Mouse (Mus musculus) embryonic facial prominence, embryonic 14.5 days (tissue): ENCODE data around the gene Zbtb22. TPM values are rescaled to one million over a fixed set of nuclear protein-coding genes. Genes with fewer than 3 reads are reported as not detected.

Source experiments
- ATAC-seq: fragments of 200-750 bp; cut with Nextera tagmentation; 2 replicates; pipeline ENCODE4 v1.8.0; 2017; ENCODE audit warnings: low read depth, moderate number of reproducible peaks, moderate TSS enrichment
- DNase-seq: peaks from one replicate; pipeline ENCODE4 v3.0.0-alpha.2; 2015; ENCODE audit warnings: low spot score
- H3K27ac ChIP-seq: fragments of 300-500 bp; sonication (generic); replicated peaks from 2 replicates; pipeline ENCODE4 v1.5.1; 2014; ENCODE audit warnings: low read depth, mild to moderate bottlenecking, low read length, moderate library complexity
- H3K27me3 ChIP-seq: fragments of 300-500 bp; sonication (generic); replicated peaks from 2 replicates; pipeline ENCODE4 v1.6.1; 2014; ENCODE audit warnings: low read length; ENCODE audit not compliant: control insufficient read depth, insufficient read depth
- H3K36me3 ChIP-seq: fragments of 300-500 bp; sonication (generic); 2 replicates; pipeline ENCODE4 v1.6.1; 2014; ENCODE audit warnings: low read length, mixed read lengths; ENCODE audit not compliant: control insufficient read depth, insufficient read depth
- H3K4me1 ChIP-seq: fragments of 300-500 bp; sonication (generic); 2 replicates; pipeline ENCODE4 v1.6.1; 2014; ENCODE audit warnings: antibody characterized with exemption, low read length; ENCODE audit not compliant: control insufficient read depth, insufficient read depth
- H3K4me2 ChIP-seq: fragments of 300-500 bp; sonication (generic); 2 replicates; pipeline ENCODE4 v1.6.1; 2014; ENCODE audit warnings: low read depth, mild to moderate bottlenecking, low read length, moderate library complexity, mixed read lengths
- H3K4me3 ChIP-seq: fragments of 300-500 bp; sonication (generic); 2 replicates; pipeline ENCODE4 v1.5.1; 2014; ENCODE audit warnings: low read depth, mild to moderate bottlenecking, low read length
- H3K9ac ChIP-seq: fragments of 300-500 bp; sonication (generic); 2 replicates; pipeline ENCODE4 v1.6.1; 2014; ENCODE audit warnings: low read depth, mild to moderate bottlenecking, low read length, moderate library complexity, mixed read lengths
- H3K9me3 ChIP-seq: fragments of 300-500 bp; sonication (generic); 2 replicates; pipeline ENCODE4 v1.6.1; 2016; ENCODE audit warnings: low read length; ENCODE audit not compliant: control insufficient read depth
- WGBS: fragments of 180-500 bp; shearing (Covaris S2); extraction: QIAGEN DNeasy Blood & Tissue Kit; methylation state at CpG from one replicate; pipeline ENCODE4 v1.1.7; 2014; 5-methylcytosine and 5-hydroxymethylcytosine counted together
- polyA plus RNA-seq: library from polyadenylated mRNA; unstranded; fragments of >200 nt; fragmentation: Nextera tagmentation; extraction: Ambion mirVana; gene quantifications from 2 replicates; pipeline ENCODE4 v1.2.1, GENCODE M21; 2014

Zbtb22 gene
- polyA plus RNA-seq, 1 experiment from 2014 or later: 8.9 TPM

GRCm38 (mm10) chr17:33958451-33958850 is 42.7 kb downstream of the Zbtb22 start:
- 94% methylated on average over 11 of the region's 11 CpGs for WGBS
- ATAC-seq (no peak), DNase-seq (no peak)

GRCm38 (mm10) chr17:33959135-33959534 is 43.4 kb downstream of the Zbtb22 start:
- Histone ChIP-seq H3K9me3 (no peaks in the 10 kb centered on the region), H3K27me3 (no peaks in the 10 kb centered on the region), H3K9ac (no peak overlapping the region), H3K36me3 (peaks cover 55% of the 10 kb centered on the region), H3K4me2 (no peak overlapping the region), H3K4me1 (peaks cover 9% of the 10 kb centered on the region; the same call in 1 of the 2 replicates), H3K27ac (no peak overlapping the region), H3K4me3 (no peak overlapping the region)
- ATAC-seq (no peak), DNase-seq (no peak)
- WGBS: 94% methylated on average over 13 of the region's 13 CpGs

More at GRCm38 (mm10) chr17:33958451-33958850, 42.7 kb downstream of the Zbtb22 start:
- H3K4me2 ChIP-seq: no peak overlapping the region
- peaks cover 14% of the 10 kb centered on the region; the same call in 1 of the 2 replicates for H3K4me1 ChIP-seq
- H3K9me3 ChIP-seq: no peaks in the 10 kb centered on the region
- H3K4me3 ChIP-seq: no peak overlapping the region
- H3K36me3 ChIP-seq: peaks cover 60% of the 10 kb centered on the region
- no peak overlapping the region for H3K9ac ChIP-seq
- no peak overlapping the region for H3K27ac ChIP-seq
- H3K27me3 ChIP-seq: no peaks in the 10 kb centered on the region

- no peak overlapping the region for H3K4me2 ChIP-seq
- ATAC-seq (no peak), DNase-seq (no peak)
- H3K27ac ChIP-seq: no peak overlapping the region
- WGBS: 92% methylated on average over 15 of the region's 15 CpGs
- H3K9me3 ChIP-seq: no peaks in the 10 kb centered on the region
- H3K9ac ChIP-seq: no peak overlapping the region
- H3K4me3 ChIP-seq: no peak overlapping the region
- H3K4me1 ChIP-seq: peaks cover 4% of the 10 kb centered on the region; the same call in 1 of the 2 replicates
- H3K36me3 ChIP-seq: peaks cover 53% of the 10 kb centered on the region
- no peaks in the 10 kb centered on the region for H3K27me3 ChIP-seq
These were observed 44.2 kb downstream of the Zbtb22 start for GRCm38 (mm10) chr17:33959948-33960347.

- H3K4me3 ChIP-seq: no peak overlapping the region
- DNase-seq (no peak), ATAC-seq (no peak)
- no peak overlapping the region for H3K9ac ChIP-seq
- no peaks in the 10 kb centered on the region for H3K9me3 ChIP-seq
- WGBS: 91% methylated on average over 7 of the region's 7 CpGs
- no peaks in the 10 kb centered on the region for H3K4me1 ChIP-seq
- no peak overlapping the region for H3K4me2 ChIP-seq
- H3K36me3 ChIP-seq: peaks cover 70% of the 10 kb centered on the region
- H3K27me3 ChIP-seq: no peaks in the 10 kb centered on the region
- no peak overlapping the region for H3K27ac ChIP-seq
These were observed 47.2 kb downstream of the Zbtb22 start for GRCm38 (mm10) chr17:33962876-33963275.

GRCm38 (mm10) chr17:33965082-33965845 is 49.6 kb downstream of the Zbtb22 start:
- H3K27ac ChIP-seq: no peak overlapping the region
- peaks cover 49% of the 10 kb centered on the region for H3K36me3 ChIP-seq
- 89% methylated on average over 13 of the region's 17 CpGs for WGBS
- ATAC-seq (no peak), DNase-seq (no peak)
- H3K27me3 ChIP-seq: no peaks in the 10 kb centered on the region
- no peak overlapping the region for H3K4me3 ChIP-seq
- H3K9me3 ChIP-seq: no peaks in the 10 kb centered on the region; the same call in 1 of the 2 replicates
- no peak overlapping the region for H3K9ac ChIP-seq
- H3K4me1 ChIP-seq: no peaks in the 10 kb centered on the region
- H3K4me2 ChIP-seq: no peak overlapping the region

GRCm38 (mm10) chr17:33965846-33966550 is 50.3 kb downstream of the Zbtb22 start:
- no peak overlapping the region for H3K27ac ChIP-seq
- ATAC-seq (no peak), DNase-seq (no peak)
- no peaks in the 10 kb centered on the region for H3K27me3 ChIP-seq
- no peak overlapping the region for H3K4me3 ChIP-seq
- H3K4me2 ChIP-seq: no peak overlapping the region
- H3K9me3 ChIP-seq: no peaks in the 10 kb centered on the region; the same call in 1 of the 2 replicates
- no peaks in the 10 kb centered on the region for H3K4me1 ChIP-seq
- 89% methylated on average over 16 of the region's 16 CpGs for WGBS
- H3K36me3 ChIP-seq: peaks cover 45% of the 10 kb centered on the region
- no peak overlapping the region for H3K9ac ChIP-seq

GRCm38 (mm10) chr17:33968489-33968888 is 52.8 kb downstream of the Zbtb22 start:
- no peaks in the 10 kb centered on the region for H3K27me3 ChIP-seq
- no peak overlapping the region for H3K4me3 ChIP-seq
- H3K4me2 ChIP-seq: no peak overlapping the region
- DNase-seq (peak; percentile 80), ATAC-seq (peak; percentile 73)
- no peaks in the 10 kb centered on the region for H3K4me1 ChIP-seq
- no peaks in the 10 kb centered on the region; the same call in 1 of the 2 replicates for H3K9me3 ChIP-seq
- no peak overlapping the region for H3K27ac ChIP-seq
- H3K9ac ChIP-seq: no peak overlapping the region
- WGBS: under 1% methylated on average over 9 of the region's 9 CpGs
- peaks cover 22% of the 10 kb centered on the region for H3K36me3 ChIP-seq
